Mouse (Mus musculus) frontal cortex, adult (tissue): ENCODE measurements around the gene Ppfia1.

ENCODE experiments used
- ATAC-seq: cut with Nextera tagmentation; 2 replicates; pipeline ENCODE4 v1.9.2; 2017; ENCODE audit warnings: mild to moderate bottlenecking, moderate library complexity, mixed read lengths; ENCODE audit not compliant: low TSS enrichment

Gene Ppfia1

DNA sequence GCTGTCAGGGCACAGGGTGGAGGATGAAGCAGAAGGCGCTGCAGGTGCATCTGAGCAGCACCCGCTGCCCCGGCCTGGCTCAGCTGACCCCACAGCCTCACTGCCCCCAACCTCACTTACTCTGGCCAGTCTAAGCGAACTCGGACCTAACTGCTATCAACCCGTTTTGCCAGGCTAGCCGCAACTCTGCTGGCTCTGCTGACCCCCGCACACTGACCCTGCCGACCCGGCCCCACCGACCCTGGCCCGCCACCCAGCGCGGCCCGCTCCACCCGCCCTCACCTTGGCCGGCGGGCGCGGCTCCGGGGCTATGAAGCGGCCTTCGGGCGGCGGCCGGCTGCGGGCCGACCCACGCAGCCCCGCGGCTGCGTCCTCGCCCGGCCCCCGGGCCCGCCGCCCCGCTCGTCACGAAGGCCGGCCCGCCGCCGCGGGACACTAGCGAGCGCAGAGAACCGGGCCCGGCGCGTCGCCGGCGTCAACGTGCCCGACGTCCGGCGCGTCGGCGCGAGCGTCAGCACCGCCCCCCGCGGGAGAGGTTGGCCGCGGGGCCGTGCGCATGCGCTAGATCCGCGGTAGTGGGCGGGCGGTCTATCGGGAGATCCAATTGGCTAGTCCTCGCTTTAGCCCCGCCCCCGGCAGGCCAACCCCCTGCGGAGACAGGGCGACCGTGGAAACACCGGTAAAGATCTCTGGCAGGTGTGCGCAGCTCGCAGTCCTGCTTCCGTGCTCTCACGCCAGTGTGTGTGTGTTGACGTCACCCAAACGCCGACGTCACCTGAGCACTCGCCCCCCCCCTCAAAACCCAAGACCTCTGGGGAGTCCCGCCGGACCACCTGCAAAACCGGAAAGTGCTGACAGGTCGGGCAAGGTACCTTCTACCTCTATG is at the start of gene Ppfia1:
TSS of gene Ppfia1 (minus strand) at position 493 of the 886 bp plus-strand sequence.
- peak; percentile 98 for ATAC-seq

DNA sequence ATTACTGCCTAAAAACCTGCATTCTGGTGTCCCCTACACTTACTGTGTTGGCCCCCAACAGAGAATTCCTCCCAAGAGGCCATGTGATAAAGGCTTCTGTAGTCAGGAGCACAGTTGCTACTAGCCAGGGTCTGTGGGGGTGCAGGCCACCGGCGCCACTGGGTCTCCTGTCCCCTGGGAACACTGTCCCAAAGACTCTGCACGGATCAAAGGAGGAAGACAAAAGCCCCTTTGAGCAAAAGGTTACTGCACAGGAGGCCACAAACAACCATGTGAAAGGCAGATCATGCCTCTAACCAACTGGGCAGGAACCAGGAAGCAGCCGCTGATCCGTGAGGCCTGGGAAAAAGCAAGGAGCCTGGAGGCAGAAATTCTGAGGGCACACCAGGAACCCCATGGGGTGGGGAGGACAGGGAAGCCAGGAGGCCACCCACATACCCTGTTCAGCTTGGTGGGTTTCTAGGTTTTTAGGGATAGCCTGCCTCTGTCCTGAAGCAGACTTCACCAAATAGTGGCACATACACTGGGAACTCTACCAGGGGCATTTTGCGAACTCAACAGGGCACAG is 46.9 kb upstream of the Ppfia1 start:
- ATAC-seq, result no peak

DNA sequence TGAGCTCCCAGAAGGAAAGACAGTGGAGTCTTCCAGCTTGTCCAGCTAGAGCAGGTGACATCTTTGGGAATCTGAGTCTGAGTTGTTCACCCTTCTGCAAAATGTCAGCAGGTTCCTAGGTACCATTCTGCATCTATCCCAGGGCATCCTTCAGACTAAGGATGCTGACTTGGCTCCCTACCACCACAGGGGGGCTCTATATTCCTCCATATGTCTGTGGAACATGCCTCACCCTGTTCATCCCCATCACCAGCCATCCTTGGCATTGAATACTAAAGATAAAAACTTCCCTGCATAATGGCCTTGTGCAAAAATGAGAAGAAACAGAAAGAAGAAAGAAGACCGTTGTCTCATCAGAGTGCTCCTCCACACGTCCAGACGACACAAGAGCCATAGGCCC is 36.0 kb upstream of the Ppfia1 start:
- ATAC-seq, result no peak

DNA sequence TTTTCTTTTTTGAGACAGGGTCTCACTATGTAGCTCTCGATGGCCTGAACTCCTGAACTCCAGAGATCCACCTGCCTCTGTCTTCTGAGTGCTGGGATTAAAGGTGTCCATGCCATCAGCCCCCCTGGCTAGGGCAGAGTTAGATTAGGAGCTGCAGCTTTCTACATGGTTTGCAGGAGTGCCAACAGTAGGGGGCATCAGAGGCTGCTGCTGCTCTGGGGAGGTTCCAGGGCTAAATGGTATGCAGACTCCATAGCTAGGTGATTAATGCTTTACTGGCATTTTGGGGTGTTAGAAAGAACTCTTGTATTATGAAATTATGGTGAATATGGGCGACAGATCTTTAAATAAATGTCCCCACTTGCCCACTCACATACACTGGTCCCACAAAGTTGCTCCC is 33.8 kb upstream of the Ppfia1 start:
- no peak for ATAC-seq

DNA sequence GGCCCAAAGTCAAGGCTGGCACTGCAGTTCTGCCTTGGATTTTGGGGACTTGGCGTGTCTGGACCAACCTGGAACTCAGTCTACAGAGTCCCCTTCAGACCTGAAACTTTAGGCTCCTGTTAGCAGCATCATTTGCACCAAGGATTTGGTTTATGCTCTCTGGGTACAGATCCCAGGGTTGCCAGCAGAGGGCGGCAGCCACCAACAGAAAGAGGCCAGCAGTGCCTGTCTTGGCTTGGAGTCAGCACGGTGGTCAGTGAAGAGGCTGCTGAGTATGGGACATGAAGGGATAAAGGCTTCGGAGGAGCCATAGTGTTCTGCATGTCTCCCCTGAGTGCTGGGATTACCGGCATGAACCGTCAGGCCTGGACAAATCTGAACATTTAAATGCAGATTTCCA is 32.1 kb upstream of the Ppfia1 start:
- no peak for ATAC-seq

DNA sequence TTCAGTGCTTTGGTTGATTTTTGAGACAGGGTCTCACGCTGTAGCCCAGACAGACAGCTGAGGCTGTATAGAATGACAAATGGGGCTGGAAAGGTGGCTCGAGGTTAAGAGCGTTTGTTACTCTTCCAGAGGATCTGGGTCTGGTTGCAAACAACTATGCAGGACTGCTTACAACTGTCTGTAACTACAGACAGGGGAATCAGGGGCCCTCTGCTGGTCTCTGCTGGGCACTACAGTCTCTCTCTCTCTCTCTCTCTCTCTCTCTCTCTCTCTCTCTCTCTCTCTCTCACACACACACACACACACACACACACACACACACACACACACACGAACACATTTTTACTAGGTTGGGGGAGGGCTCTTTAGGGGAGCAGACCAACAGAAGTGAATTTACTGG is 30.1 kb upstream of the Ppfia1 start:
- no peak for ATAC-seq

DNA sequence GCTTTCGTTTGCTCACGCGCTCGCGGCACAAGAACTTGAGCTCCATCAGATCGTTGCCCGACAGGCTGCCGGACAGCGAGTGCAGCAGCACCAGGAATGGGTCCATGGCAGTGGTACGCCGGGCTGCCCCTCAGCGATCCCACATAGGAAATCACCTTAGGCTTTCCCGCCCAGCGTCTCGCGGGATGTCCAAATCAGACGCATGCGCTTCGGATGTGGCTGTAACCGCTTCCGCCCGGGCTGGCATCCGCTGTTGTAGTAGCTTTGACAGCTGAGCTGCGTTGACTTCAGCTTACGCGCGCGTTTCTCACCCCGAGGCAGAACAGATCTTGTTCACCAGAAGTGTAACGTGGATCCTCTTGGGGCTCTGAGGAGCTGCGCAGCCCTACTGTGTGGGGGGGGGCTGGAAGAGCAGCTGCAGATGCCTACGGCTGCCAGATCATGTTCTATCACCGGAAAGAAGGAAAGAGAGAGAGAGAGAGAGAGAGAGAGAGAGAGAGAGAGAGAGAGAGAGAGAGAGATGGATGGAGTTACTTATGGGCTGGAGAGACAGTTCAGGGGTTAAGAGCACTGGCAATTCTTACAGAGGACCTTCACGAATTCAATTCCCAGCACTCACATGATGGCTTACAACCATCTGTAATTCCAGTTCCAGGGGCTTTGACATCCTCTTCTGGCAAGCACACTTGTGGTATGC is 28.9 kb upstream of the Ppfia1 start, which contains the start of gene Fadd:
TSS of gene Fadd (minus strand) at position 180 of the 697 bp plus-strand sequence.
- ATAC-seq, result peak; percentile 91

DNA sequence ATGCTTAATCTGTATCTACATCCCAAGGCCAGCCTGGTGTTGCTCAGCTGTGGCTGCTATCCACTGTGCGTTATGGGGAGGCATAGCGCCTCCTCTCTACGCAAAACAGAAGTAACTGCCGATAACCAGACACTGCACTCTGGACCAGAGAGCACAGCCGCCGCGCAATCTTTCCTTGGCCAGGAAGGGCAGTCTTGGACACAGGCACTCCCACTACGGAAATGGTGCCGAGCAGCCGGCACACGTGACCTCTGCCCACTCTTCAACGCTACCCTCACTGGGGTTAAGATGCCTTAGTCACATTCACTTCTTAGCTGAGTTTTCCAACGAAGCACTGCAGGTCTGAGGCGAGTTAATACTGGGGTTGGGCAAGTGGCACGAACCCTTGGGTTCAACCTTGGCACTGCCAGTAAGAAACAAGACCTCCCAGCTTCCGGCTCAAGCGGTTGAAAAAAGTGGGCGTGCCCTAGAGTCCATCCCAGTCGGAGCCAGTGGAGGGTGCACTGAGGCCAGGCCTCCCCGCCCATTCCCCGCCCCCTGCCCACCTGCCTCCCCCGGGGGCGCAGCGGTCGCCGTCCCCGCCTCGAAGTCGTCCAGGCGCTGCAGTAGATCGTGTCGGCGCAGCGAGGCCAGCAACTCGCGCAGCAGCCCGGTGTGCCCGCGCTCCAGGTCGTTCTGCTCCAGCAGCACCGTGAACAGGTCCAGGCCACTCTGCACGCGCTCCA is 28.2 kb upstream of the Ppfia1 start:
- ATAC-seq, result peak; percentile 34

DNA sequence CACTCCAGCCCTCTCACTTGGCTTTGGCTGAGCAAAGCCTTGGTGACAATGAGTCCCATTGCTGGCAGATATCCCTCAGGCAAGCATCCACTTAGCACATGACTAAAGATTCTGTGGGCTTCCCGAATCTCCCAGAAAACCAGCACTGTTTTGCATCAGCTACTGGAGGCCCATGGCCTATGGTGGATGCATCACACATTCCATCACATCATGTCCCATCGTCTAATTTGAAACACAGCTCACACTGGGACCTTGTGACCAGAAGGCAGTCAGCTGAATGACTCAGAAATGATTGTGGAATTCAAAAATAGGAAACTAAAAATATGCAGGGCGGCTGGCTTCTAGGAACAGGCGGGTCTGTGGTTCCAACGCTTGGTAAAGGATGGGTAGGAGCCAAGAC is 24.3 kb upstream of the Ppfia1 start:
- ATAC-seq, result peak; percentile 44

DNA sequence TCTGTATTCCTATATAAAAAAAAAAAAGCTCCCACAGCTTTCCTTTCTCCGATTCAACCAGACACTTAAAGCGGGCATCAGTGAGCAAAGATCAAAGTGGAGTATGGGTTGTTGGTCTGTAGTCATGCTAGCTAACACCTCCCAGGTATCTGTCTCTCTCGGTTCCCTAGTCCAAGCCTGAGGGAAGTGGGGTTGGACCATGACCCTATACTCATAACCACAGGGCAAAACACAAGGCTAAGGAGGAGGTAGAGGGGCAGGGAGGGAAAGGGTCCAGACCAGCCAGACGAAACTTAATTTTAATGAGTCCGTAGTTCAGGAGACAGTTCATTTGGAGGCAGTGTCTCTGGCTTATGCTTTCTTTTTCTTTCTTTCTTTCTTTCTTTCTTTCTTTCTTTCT is 18.7 kb upstream of the Ppfia1 start:
- no peak for ATAC-seq

DNA sequence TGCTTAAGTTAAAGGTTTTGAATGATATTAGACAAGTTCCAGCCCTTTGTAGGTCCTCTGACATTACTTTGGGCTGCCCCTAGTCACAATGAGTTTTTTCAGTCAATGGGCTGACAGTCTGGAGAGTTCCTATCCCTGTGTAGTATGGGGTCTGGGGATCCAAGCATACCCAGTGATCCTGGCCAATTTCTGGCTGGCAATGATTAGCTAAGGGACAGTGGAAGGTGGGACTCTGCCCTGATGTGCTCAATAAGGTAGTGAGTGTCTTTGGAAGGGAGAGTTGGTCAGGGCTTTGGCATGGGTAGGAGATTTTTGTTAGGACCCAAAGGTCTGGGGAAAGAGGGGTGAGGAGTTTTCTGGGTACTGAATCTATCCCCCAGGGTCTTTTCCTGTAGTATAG is 18.1 kb upstream of the Ppfia1 start:
- ATAC-seq, result no peak

DNA sequence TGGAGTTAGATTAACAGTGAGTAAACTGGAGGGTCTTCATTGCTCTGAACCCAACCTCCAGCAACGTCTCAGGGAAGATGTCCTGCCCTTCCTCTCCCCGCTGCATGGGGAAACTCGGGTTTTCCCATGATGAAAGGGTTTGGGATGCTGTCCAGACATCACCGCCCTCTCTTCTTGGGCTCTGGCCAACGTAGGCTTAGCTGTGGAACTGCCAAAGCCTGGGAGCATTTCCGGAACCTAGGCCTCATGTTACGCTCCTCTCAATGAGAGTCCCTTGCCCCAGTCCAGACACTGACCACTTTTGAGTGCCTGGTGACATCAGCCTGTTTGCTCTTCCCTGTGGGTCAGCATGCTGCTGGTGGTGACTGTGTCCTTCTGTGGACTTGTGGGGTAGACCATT is 15.9 kb upstream of the Ppfia1 start:
- peak; percentile 50; the same call in 1 of the 2 replicates for ATAC-seq

DNA sequence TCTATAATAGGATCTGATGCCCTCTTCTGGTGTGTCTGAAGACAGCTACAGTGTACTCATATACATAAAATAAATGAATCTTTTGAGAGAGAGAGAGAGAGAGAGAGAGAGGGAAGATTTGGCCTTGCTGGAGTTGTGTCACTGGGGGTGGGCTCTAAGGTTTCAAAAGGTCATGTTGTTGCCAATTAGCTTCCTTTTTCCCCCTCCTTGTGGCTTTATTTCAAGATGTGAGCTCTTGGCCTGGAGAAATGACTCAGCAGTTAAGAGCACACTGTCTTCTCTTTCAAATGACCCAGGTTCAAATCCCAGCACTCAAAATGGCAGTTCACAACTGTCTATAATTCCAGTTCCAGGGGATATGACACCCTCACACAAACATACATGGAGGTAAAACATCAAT is 14.6 kb upstream of the Ppfia1 start:
- ATAC-seq, result no peak

DNA sequence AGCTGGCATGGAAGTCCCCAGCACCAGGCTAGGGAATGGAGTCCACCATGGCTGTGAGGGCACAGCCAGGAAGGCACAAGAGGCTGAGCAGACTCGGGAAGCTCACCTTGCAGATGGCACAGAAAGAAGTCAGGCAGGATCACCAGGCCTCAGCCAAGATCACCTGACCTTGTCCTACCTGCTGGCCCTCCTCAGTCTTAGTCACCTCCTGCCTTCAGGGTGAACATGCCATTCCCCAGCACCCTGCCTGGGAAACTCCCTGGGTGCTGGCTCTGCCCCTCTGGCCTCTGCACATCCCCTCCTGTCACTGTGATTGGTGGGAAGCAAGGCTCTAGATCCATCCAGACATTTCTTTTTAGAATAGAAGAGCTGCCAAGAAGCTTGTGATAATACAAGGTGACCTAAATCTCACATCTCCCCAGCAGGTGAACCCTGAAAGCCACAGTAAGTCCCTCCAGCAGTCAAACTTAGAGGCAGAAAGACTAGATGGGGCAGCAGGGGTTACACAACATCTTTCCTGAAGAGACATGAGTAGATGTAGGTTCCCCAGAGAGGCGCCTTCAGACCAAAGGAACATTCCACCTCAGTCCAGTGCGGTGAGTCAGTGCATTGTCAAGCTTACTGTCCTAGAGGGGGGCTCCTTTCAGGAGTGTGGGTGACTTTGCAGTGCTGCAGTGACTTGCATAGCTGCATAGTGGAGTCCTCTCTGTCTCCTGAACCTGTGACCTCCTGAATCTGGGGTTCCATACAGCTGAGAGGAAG is 13.6 kb upstream of the Ppfia1 start:
- no peak for ATAC-seq

DNA sequence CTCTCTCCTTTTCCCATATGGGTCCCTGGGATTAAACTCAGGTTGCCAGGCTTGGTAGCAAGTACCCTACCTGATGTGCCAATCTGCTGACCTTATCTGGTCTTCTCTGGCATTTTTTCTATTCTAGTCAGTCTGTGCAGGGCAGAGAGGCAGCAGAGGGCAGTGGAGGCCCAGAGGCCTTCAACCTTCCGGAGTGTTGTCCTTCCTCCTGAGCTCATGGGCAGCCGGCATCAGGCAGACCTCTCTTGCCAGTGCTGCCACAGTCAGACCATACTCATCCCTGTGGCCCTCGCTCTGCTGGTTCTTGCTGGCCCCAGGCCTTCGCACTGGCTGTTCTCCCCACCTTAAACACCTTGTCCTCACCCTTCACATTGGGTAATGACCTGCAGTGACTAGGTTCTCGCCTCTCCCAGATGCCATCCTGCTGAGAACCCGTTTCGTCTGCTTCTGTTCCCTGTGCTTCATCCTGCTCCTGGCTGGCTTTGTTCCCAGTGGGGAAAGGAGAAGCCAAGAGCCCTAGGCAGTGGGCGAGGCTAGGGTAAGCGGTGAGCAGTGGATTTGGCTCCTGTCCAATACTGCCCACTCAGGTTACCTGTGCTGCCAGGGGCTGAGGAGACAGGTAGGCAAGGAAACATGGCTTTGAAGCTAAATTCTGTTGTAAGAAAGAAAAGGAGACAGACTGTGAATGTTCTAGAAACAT is 10.1 kb upstream of the Ppfia1 start:
- ATAC-seq, result no peak

DNA sequence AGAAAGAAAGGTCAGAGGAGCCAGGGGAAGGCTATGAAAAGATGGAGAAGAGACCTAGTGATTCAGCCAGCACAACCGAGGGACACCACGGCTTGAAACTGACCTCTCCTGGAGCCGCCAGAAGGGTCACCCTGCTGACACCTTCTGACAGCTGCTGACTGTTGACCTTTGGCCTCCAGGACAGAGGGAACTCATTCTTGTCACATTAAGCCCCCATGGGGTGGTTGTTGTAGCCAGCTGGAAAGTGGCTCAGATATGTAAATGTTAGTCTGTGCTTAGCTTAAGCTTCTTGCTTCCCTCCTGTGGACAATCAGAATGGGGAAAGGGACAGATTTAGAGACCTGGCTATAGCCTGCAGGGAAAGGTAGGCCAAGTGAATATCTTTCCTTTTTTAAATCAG is 8.5 kb upstream of the Ppfia1 start:
- no peak for ATAC-seq

DNA sequence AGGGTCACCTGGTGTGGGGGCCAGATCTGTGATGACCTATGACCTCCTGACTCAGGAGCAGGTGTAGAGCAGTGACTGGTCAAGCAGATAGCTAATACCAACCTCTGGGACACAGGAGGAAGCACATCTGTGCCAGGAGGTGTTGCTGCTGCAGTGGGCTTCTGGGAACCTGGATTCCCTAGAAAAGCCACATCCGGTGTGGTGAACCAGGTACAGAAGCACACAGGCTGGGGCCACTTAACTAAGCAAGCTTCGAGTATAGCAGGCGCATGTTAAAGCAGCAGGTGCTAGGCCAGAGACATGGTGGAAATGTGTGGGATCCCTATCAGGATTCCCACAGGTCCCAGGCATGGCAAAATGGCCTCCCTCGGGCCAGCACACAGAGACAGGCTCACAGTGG is 7.1 kb upstream of the Ppfia1 start:
- ATAC-seq, result no peak

DNA sequence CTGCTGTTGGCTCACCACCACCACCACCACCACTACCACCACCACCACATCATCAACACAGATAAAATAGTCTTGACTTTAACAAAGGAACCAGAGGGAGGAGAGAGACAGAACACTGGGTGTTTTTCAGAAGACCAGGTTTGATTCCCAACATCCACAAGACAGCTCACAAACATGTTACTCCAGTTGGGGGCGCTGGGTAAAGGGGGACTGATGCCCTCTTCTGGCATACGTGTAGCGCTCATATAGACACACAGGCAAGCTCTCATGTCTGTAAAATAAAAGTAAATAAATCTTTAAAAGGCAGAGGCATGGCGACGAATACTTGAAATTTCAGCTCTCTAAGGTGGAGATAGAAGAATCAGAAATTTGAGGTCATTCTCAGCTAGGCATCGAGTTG is 5.0 kb upstream of the Ppfia1 start:
- ATAC-seq, result no peak

DNA sequence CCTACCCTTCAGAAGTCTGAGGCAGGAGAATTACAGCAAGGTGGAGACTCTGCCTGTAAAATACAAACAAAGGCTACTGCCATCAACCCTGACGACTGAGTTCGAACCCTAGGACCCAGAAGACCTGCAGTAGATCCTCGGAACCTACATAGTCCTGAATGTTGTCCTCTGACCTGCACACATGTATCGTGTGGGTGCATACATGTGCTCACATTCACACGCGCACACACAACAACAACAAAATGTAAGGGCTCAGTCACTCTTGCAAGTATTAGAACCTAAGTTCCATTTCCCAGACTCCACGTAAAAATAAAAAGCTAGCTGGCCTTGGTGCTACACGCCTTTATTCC is 569 bp upstream of the Ppfia1 start:
- ATAC-seq, result no peak

DNA sequence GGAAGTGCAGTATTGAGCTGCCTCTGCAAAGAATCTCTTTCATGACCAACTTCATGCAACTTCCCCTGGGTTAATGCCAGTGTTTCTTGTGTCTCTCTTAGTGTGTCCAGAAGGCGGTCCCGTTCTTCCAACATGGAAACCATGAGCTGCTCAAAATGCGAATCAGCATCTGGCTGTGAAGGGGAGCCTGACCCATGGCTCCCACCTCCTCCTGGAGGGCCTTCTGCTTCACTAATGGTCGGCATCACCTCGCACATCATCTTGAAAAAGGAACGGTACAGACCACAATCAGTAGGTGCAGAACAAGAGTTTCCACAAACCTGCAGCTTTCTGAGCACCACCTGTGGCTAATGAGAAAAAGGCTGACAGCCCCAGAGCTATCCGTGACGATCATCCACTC is 1.3 kb downstream of the Ppfia1 start:
- no peak for ATAC-seq

DNA sequence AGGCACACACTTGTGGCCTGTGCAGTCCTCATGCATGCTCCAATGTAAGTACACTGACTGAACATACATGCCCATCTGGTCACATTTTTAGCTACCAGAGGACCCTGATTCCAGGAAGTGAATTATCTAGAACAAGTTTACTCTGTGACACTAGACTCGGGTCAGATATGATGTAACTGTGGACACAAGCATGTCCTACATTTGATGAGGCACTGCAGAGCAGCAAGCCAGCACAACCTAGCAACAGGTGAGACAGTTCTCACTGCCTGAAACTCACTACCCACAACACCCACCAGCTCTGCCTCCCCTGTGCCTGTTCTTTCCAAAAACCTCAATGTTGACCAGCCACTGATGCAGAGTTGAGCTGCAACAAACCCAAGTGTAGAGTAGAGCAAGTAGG is 2.7 kb downstream of the Ppfia1 start:
- no peak for ATAC-seq
